Mouse (Mus musculus) small intestine, adult 2 months (tissue): ENCODE data around the gene Slc25a31.

ENCODE experiments used
- CTCF ChIP-seq: fragments of 200-500 bp; IDR thresholded peaks from 2 replicates; pipeline ENCODE4 v1.5.1; 2012; ENCODE audit warnings: low read depth, mild to moderate bottlenecking, control low read depth, inconsistent platforms, low read length, moderate library complexity, mixed read lengths; ENCODE audit not compliant: insufficient replicate concordance, insufficient read length; ENCODE audit errors: extremely low read depth
- POLR2A ChIP-seq: fragments of 200-500 bp; IDR thresholded peaks from 2 replicates; pipeline ENCODE4 v1.6.1; 2012; ENCODE audit warnings: low read depth, mild to moderate bottlenecking, control low read depth, inconsistent platforms, low read length, moderate library complexity

DNA sequence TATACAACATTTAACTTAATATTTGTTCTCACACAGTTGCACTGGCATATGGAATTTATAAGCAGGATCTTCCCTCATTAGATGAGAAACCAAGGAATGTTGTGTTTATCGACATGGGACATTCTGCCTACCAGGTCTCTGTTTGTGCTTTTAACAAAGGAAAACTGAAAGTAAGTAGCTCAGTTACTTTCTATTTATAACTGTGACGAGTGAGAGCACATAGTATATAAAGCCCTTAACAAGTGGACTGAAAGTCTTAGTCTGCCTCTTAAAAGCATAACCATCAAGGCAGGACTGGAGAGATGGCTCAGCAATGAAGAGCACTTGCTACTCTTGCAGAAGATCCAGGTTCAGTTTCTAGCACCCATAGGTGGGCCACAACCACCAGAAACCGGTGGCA lies 52.1 kb downstream of the Slc25a31 start:
- TF ChIP-seq POLR2A (no peak), CTCF (no peak)
